Mouse (Mus musculus) bone marrow, adult 2 months (tissue): ENCODE results near the gene Olfr1341. TPM values are rescaled to one million over a fixed set of nuclear protein-coding genes. Genes with fewer than 3 reads are reported as not detected.

Source experiments
- H3K27ac ChIP-seq: fragments of 200-500 bp; 2 replicates; pipeline ENCODE4 v1.5.1; 2012; ENCODE audit warnings: low read depth, mild to moderate bottlenecking, control low read depth, inconsistent platforms, low read length; ENCODE audit not compliant: control insufficient read depth, poor library complexity, insufficient read depth
- H3K4me1 ChIP-seq: fragments of 200-500 bp; 2 replicates; pipeline ENCODE4 v1.6.1; 2011; ENCODE audit warnings: low read length; ENCODE audit not compliant: control insufficient read depth, insufficient read depth
- H3K4me3 ChIP-seq: fragments of 200-500 bp; replicated peaks from 2 replicates; pipeline ENCODE3; 2011; ENCODE audit warnings: mild to moderate bottlenecking, low read depth, low read length, control low read depth; ENCODE audit not compliant: control insufficient read depth
- CTCF ChIP-seq: fragments of 200-500 bp; IDR thresholded peaks from 2 replicates; pipeline ENCODE4 v1.5.1; 2011; ENCODE audit warnings: low read length, control low read depth; ENCODE audit not compliant: control insufficient read depth, insufficient read depth
- POLR2A ChIP-seq: fragments of 200-500 bp; IDR thresholded peaks from 2 replicates; pipeline ENCODE4 v1.6.1; 2011; ENCODE audit warnings: low read depth, mild to moderate bottlenecking, control low read depth, low read length, borderline replicate concordance; ENCODE audit not compliant: control insufficient read depth
- WGBS: fragments of 180-500 bp; shearing (Covaris S2); methylation state at CpG from one replicate; pipeline ENCODE4 v1.1.7; 2018; 5-methylcytosine and 5-hydroxymethylcytosine counted together
- polyA plus RNA-seq: library from polyadenylated mRNA; stranded (reverse); fragments of >200 nt; gene quantifications from 2 replicates; pipeline ENCODE4 v1.2.4, GENCODE M21; 2011; ENCODE audit warnings: low replicate concordance; ENCODE audit not compliant: missing spikeins, insufficient read depth, insufficient read length

The Olfr1341 gene
- polyA plus RNA-seq, 1 experiment = not detected

DNA sequence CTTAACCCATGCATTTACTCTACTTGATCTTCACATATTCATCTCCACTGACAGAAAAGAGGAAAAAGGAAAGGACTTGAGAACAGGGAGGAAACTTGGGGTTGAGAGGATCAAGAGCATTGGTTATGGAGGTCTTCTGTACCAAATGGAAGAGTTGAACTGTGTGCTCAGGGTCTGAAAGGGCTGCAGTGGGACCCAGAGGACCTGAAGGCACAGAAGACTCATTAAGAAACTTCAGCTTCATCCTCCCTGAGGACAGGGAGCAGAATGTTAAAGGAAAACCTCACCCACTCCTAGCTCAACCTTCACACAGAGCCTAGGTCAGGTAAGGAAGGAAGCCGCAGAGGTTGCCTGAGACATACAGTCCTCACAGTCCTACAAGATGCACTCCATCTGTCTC, 28.6 kb downstream of the Olfr1341 start, which contains the start of gene Olfr1339:
Gene Olfr1339 (plus strand): TSS at position 301 of the 400 bp plus-strand sequence.
- no peak for TF ChIP-seq POLR2A
- TF ChIP-seq CTCF = no peak

DNA sequence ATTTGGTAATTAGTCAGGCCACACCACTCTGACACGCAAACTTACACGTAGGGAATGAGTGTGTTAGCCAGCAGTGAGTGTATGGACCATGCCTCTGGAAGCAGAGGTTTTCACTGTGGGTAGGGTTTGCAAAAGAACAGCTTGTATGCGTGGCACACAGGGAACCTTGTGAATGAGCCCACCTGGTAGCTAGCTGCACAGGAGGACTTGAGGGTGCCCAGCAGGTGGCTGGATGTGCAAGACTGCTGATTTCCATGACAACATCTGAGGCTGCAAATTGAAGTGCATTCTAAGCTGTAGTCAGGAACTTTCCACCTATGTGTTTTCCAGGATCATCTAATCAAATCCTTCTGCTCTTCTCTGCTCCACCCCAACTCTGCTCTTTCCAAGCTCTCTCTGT, 36.3 kb downstream of the Olfr1341 start:
- Histone ChIP-seq H3K4me1 (no peaks in the 10 kb centered on the region), H3K4me3 (no peak overlapping the region), H3K27ac (no peak overlapping the region)
- WGBS = 61% methylated on average over 3 of the region's 3 CpGs
- no peak for TF ChIP-seq CTCF

More for the DNA sequence above, 28.6 kb downstream of the Olfr1341 start, which contains the start of gene Olfr1339:
- no peaks in the 10 kb centered on the region for H3K4me1 ChIP-seq
- H3K27ac ChIP-seq = no peak within 1 kb of the TSS
- 100% methylated on average over 1 of the region's 1 CpGs for WGBS
- no peak within 1 kb of the TSS for H3K4me3 ChIP-seq

DNA sequence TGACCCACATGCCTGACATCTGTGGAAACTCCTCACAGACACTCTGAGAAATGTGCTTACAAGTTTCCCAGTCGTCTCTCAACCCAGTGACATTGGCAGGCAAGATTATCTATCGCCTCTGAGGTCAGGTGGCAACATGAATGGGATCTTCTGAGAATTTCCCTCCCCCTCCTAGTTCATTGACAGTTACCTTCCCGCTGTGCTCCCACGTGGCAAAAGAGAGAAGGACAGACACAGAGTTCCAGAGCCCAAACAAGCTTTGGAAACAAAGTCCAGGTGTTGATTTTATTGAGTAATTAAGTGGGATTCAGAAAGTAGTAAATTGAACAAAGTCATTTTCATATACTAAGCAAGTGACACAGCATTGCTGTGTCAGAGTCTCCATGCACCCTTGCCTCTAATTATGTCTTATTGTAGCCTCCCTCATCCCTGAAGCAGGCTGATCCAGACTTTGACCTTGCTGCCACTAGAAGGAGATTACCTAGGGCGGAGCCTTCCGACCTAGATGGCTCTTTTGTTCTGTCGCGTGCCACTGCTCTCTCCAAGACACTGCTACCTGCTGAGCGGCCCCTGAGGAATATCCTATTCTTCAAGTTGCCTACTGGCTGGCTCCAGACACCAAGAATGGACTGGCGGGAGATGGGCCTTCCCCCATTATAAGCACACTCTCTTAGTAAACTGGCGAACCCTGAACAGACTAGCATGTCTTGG, 37.8 kb downstream of the Olfr1341 start:
- no peak overlapping the region for H3K4me3 ChIP-seq
- no peak overlapping the region for H3K27ac ChIP-seq
- no peaks in the 10 kb centered on the region for H3K4me1 ChIP-seq
- 13% methylated on average over 11 of the region's 11 CpGs for WGBS
- TF ChIP-seq POLR2A (no peak), CTCF (no peak)

DNA sequence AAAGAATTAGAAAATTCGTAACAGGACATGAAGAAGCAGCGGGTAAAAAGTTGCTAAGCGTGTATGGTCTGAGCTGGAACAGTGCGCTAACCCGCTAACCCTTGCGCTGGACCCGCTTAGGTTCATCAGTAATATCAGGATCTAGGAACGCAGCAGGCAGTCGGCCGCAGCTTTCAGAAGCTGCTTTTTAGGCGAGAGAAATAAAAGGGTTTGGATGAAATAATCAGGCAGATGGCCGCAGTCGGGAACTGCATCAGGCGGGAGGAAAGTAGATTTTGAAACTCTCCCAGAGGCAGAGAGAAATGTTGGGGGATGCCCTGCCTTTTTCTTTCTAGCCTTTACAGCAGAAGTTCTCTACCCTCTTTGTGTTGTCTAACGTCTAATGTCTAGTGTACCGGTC, 38.6 kb downstream of the Olfr1341 start:
- 18% methylated on average over 16 of the region's 16 CpGs for WGBS
- Histone ChIP-seq H3K4me1 (no peaks in the 10 kb centered on the region), H3K4me3 (no peak overlapping the region), H3K27ac (no peak overlapping the region)
- no peak for TF ChIP-seq POLR2A
- TF ChIP-seq CTCF = no peak

DNA sequence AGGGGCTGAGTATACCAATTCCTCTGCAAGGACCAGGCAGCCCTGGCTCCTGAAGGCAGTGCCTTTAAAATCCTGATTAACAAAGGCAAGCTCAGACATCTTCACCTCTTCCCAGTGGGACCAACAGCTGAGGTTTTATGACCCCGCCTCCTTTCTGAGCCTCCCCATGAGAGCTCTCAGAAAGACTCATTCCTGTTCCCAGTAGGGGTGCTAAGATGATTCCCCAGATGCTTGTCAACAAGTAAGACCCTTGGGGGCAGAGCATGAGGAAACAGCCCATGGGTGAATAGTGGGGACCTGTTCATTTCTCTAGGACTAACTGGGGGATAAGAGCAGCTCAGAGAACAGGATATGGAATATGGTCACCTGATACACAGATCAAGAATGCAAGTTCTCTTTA, 55.3 kb downstream of the Olfr1341 start, which contains the start of gene Olfr1338:
Gene Olfr1338 (minus strand): TSS at position 101 of the 400 bp plus-strand sequence.
- Histone ChIP-seq H3K4me3 (no peak within 1 kb of the TSS), H3K4me1 (no peaks in the 10 kb centered on the region), H3K27ac (no peak within 1 kb of the TSS)
- WGBS = 68% methylated on average over 1 of the region's 1 CpGs
- TF ChIP-seq CTCF = no peak
- TF ChIP-seq POLR2A = no peak

Other genes starting within 250 kb of the Olfr1341 start
- gene Mpl, start 246.0 kb upstream of the Olfr1341 start, polyA plus RNA-seq = 10.3 and 13.1 TPM in 2 replicates
- gene Tie1, start 213.5 kb upstream of the Olfr1341 start, polyA plus RNA-seq = 2.7 and 4.5 TPM in 2 replicates
- gene 2610528J11Rik, start 176.5 kb upstream of the Olfr1341 start, polyA plus RNA-seq = 1.0 and 2.1 TPM in 2 replicates
- not detected in 2 replicates for gene Tmem125, start 159.5 kb upstream of the Olfr1341 start, polyA plus RNA-seq
- gene Cfap57, start 82.7 kb upstream of the Olfr1341 start, polyA plus RNA-seq = not detected in 2 replicates
- gene Ebna1bp2, start 82.7 kb upstream of the Olfr1341 start, polyA plus RNA-seq = 29.3 and 57.7 TPM in 2 replicates
- not detected in 2 replicates for gene Olfr62, start 44.6 kb upstream of the Olfr1341 start, polyA plus RNA-seq
- not detected in 2 replicates for gene Olfr1342, start 10.8 kb upstream of the Olfr1341 start, polyA plus RNA-seq
- gene Olfr1340, start 16.6 kb downstream of the Olfr1341 start, polyA plus RNA-seq = not detected in 2 replicates
- not detected in 2 replicates for gene Olfr1339, start 28.7 kb downstream of the Olfr1341 start, polyA plus RNA-seq
- 0.50 TPM in 1 of 2 replicates, not detected in the other for gene Olfr1338, start 55.2 kb downstream of the Olfr1341 start, polyA plus RNA-seq
- gene Olfr1337, start 79.1 kb downstream of the Olfr1341 start, polyA plus RNA-seq = not detected in 2 replicates
- gene Olfr1335, start 106.4 kb downstream of the Olfr1341 start, polyA plus RNA-seq = not detected in 2 replicates
- gene Olfr1333, start 132.8 kb downstream of the Olfr1341 start, polyA plus RNA-seq = not detected in 2 replicates
- not detected in 2 replicates for gene Olfr1331, start 161.1 kb downstream of the Olfr1341 start, polyA plus RNA-seq
- 0.41 and 1.6 TPM in 2 replicates for gene Olfr1330, start 185.1 kb downstream of the Olfr1341 start, polyA plus RNA-seq
- not detected in 2 replicates for gene Olfr1329, start 213.9 kb downstream of the Olfr1341 start, polyA plus RNA-seq
- gene Olfr1328, start 235.1 kb downstream of the Olfr1341 start, polyA plus RNA-seq = not detected in 2 replicates